In genomic region chr3:138142733-138143314, GRCm38 (mm10) we compare ENCODE assay signal across 8 mouse cellular contexts. TPM values are rescaled to one million over a fixed set of nuclear protein-coding genes. Genes with fewer than 3 reads are reported as not detected.
DNase-seq lines count a peak whose midpoint lies in the region; ATAC-seq and TF ChIP-seq lines count a peak whose summit lies in the region.

No protein-coding gene starts in this region.

- H3K9me3 ChIP-seq in heart, embryonic 14.5 days (ENCODE audit: control insufficient read depth, low read length): no peaks in the 10 kb centered on the region
- H3K9me3 ChIP-seq in ES-Bruce4 (replicated peaks; ENCODE audit: control insufficient read depth, insufficient read depth, low read length, poor library complexity, severe bottlenecking): no peaks in the 10 kb centered on the region
- no peaks in the 10 kb centered on the region for H3K9me3 ChIP-seq in forebrain, embryonic 15.5 days
- no peaks in the 10 kb centered on the region for H3K9me3 ChIP-seq in liver, postnatal 0 days (ENCODE audit: low read length)

- no peak for DNase-seq in heart, postnatal 4 days
- no peak for DNase-seq in liver, postnatal 0 days
- DNase-seq in yolk sac, embryonic 10.5 days (ENCODE audit: low spot score): no peak

- H3K27me3 ChIP-seq in heart, embryonic 14.5 days (ENCODE audit: control insufficient read depth, insufficient read depth, low read length): no peaks in the 10 kb centered on the region
- H3K27me3 ChIP-seq in ES-Bruce4 (ENCODE audit: control insufficient read depth, insufficient read depth, low read length, poor library complexity, severe bottlenecking): no peaks in the 10 kb centered on the region
- H3K27me3 ChIP-seq in forebrain, embryonic 15.5 days: no peaks in the 10 kb centered on the region
- H3K27me3 ChIP-seq in liver, postnatal 0 days (ENCODE audit: insufficient read depth, low read length): no peaks in the 10 kb centered on the region

- H3K27ac ChIP-seq in heart, embryonic 14.5 days (replicated peaks in 1 of 2; ENCODE audit: control insufficient read depth in 1 of 2, insufficient read depth in 1 of 2, low read depth in 2 of 2, low read length in 2 of 2): peak overlapping the region; percentile 94 to 100
- H3K27ac ChIP-seq in ES-Bruce4 (ENCODE audit: insufficient read depth, low read length): peak overlapping the region; percentile 69
- peak overlapping the region; percentile 100 for H3K27ac ChIP-seq in forebrain, embryonic 15.5 days (replicated peaks)
- H3K27ac ChIP-seq in liver, postnatal 0 days (ENCODE audit: low read depth): peak overlapping the region; percentile 99

- WGBS in heart, embryonic 14.5 days: 4% methylated on average over 12 of the region's 12 CpGs
- WGBS in forebrain, embryonic 15.5 days: 7% methylated on average over 12 of the region's 12 CpGs
- WGBS in liver, postnatal 0 days (ENCODE audit: insufficient replicate concordance): 3% methylated on average over 12 of the region's 12 CpGs

- H3K36me3 ChIP-seq in heart, embryonic 14.5 days (ENCODE audit: control insufficient read depth, insufficient read depth, low read length): no peaks in the 10 kb centered on the region
- no peaks in the 10 kb centered on the region for H3K36me3 ChIP-seq in ES-Bruce4 (ENCODE audit: control insufficient read depth, insufficient read depth, low read length, poor library complexity, severe bottlenecking)
- no peaks in the 10 kb centered on the region for H3K36me3 ChIP-seq in forebrain, embryonic 15.5 days
- no peaks in the 10 kb centered on the region for H3K36me3 ChIP-seq in liver, postnatal 0 days (replicated peaks; ENCODE audit: insufficient read depth, low read length)

- H3K4me1 ChIP-seq in heart, embryonic 14.5 days (ENCODE audit: control insufficient read depth in 2 of 2, insufficient read depth in 2 of 2, low read length in 2 of 2): peaks cover 4 to 5% of the 10 kb centered on the region in 2 experiments; a peak in 3 of 4 replicates
- no peaks in the 10 kb centered on the region for H3K4me1 ChIP-seq in ES-Bruce4 (ENCODE audit: control insufficient read depth, insufficient read depth, low read length)
- H3K4me1 ChIP-seq in forebrain, embryonic 15.5 days: peaks cover 6% of the 10 kb centered on the region
- peaks cover 4% of the 10 kb centered on the region for H3K4me1 ChIP-seq in liver, postnatal 0 days (ENCODE audit: insufficient read depth)

- peak overlapping the region; percentile 88 for H3K9ac ChIP-seq in heart, embryonic 14.5 days (ENCODE audit: low read length)
- peak overlapping the region; percentile 90 for H3K9ac ChIP-seq in ES-Bruce4 (ENCODE audit: low read depth, poor library complexity, severe bottlenecking)
- peak overlapping the region; percentile 86 for H3K9ac ChIP-seq in forebrain, embryonic 15.5 days (replicated peaks)
- peak overlapping the region; percentile 83 for H3K9ac ChIP-seq in liver, postnatal 0 days (replicated peaks)

- peak overlapping the region; percentile 63 to 70 for H3K4me3 ChIP-seq in heart, embryonic 14.5 days (ENCODE audit: control insufficient read depth in 1 of 2, insufficient read depth in 1 of 2, low read depth in 1 of 2, low read length in 2 of 2)
- peak overlapping the region; percentile 83 for H3K4me3 ChIP-seq in ES-Bruce4 (ENCODE audit: low read depth, low read length)
- H3K4me3 ChIP-seq in forebrain, embryonic 15.5 days: peak overlapping the region; percentile 87
- H3K4me3 ChIP-seq in liver, postnatal 0 days (ENCODE audit: low read depth, low read length): peak overlapping the region; percentile 76

- H3K4me2 ChIP-seq in heart, embryonic 14.5 days (ENCODE audit: low read length): peak overlapping the region; percentile 82
- H3K4me2 ChIP-seq in forebrain, embryonic 15.5 days (replicated peaks): peak overlapping the region; percentile 43
- peak overlapping the region; percentile 77 for H3K4me2 ChIP-seq in liver, postnatal 0 days (ENCODE audit: low read depth, low read length)

- no peak for TF ChIP-seq CTCF in ES-Bruce4 (IDR thresholded peaks at IDR 0.05; ENCODE audit: low read depth, low read length)
- no peak for TF ChIP-seq CTCF in liver, postnatal 0 days (IDR thresholded peaks at IDR 0.05; ENCODE audit: low read depth)

- TF ChIP-seq EP300 in ES-Bruce4 (IDR thresholded peaks at IDR 0.05; ENCODE audit: insufficient read depth, low read depth, low read length): no peak
- TF ChIP-seq EP300 in liver, postnatal 0 days (IDR thresholded peaks at IDR 0.05; ENCODE audit: low read depth): no peak

- no peak for ATAC-seq in heart, embryonic 14.5 days (ENCODE audit: insufficient number of reproducible peaks, insufficient read depth, low FRiP score, low read depth)
- ATAC-seq in forebrain, embryonic 15.5 days (replicated peaks): no peak
- ATAC-seq in liver, postnatal 0 days: no peak
- no peak for ATAC-seq in frontal cortex, adult (ENCODE audit: low TSS enrichment)
- ATAC-seq in granulocyte monocyte progenitor cell, adult 5-6 weeks (replicated peaks; ENCODE audit: poor library complexity, severe bottlenecking): no peak

- no peak for TF ChIP-seq POLR2A in ES-Bruce4 (IDR thresholded peaks at IDR 0.05; ENCODE audit: insufficient read depth, low read length)

RNA-seq across cellular contexts. Expression of gene Trmt10a, which starts 0.4 kb away (rescaled TPM):
- 7.0 and 7.7 TPM in 2 replicates for polyA plus RNA-seq in heart, embryonic 14.5 days (2014; fragmentation: Nextera tagmentation; extraction: Ambion mirVana)
- 1 to 10 TPM; 4.4 to 6.1 TPM for total RNA-seq in heart, postnatal 4 days (2021)
- 27.6 and 29.1 TPM in 2 replicates for polyA plus RNA-seq in ES-Bruce4 (2011; ENCODE audit: insufficient read depth, insufficient read length, low read depth, missing spikeins)
- 7.0 and 7.5 TPM in 2 replicates for polyA plus RNA-seq in forebrain, embryonic 15.5 days (2015; fragmentation: Nextera tagmentation; extraction: Ambion mirVana)
- 3.0 and 4.1 TPM in 2 replicates for polyA plus RNA-seq in liver, postnatal 0 days (2015; fragmentation: Nextera tagmentation; extraction: Ambion mirVana)
- total RNA-seq in granulocyte monocyte progenitor cell, adult 5-6 weeks (2014; fragmentation: Nextera tagmentation): 3.9 and 9.1 TPM in 2 replicates
- total RNA-seq in granulocyte monocyte progenitor cell, adult 5-6 weeks (2017): 11.0 and 20.0 TPM in 2 replicates

RNA-seq across cellular contexts. Expression of gene Mttp, which starts 1.9 kb away (rescaled TPM):
- 6.9 and 7.5 TPM in 2 replicates for polyA plus RNA-seq in heart, embryonic 14.5 days (2014; fragmentation: Nextera tagmentation; extraction: Ambion mirVana)
- total RNA-seq in heart, postnatal 4 days (2021): 1 to 10 TPM; 8.9 to 9.9 TPM
- 5.3 and 6.2 TPM in 2 replicates for polyA plus RNA-seq in ES-Bruce4 (2011; ENCODE audit: insufficient read depth, insufficient read length, low read depth, missing spikeins)
- 8.6 and 8.7 TPM in 2 replicates for polyA plus RNA-seq in forebrain, embryonic 15.5 days (2015; fragmentation: Nextera tagmentation; extraction: Ambion mirVana)
- polyA plus RNA-seq in liver, postnatal 0 days (2015; fragmentation: Nextera tagmentation; extraction: Ambion mirVana): 83.2 and 86.4 TPM in 2 replicates
- total RNA-seq in granulocyte monocyte progenitor cell, adult 5-6 weeks (2014; fragmentation: Nextera tagmentation): 2.2 and 2.5 TPM in 2 replicates
- 2.3 and 4.7 TPM in 2 replicates for total RNA-seq in granulocyte monocyte progenitor cell, adult 5-6 weeks (2017)

RNA-seq across cellular contexts. Expression of gene 4930579F01Rik, which starts 50.8 kb away (rescaled TPM):
- not detected in 2 replicates for polyA plus RNA-seq in heart, embryonic 14.5 days (2014; fragmentation: Nextera tagmentation; extraction: Ambion mirVana)
- not detected for total RNA-seq in heart, postnatal 4 days (2021)
- polyA plus RNA-seq in ES-Bruce4 (2011; ENCODE audit: insufficient read depth, insufficient read length, low read depth, missing spikeins): not detected in 2 replicates
- polyA plus RNA-seq in forebrain, embryonic 15.5 days (2015; fragmentation: Nextera tagmentation; extraction: Ambion mirVana): not detected in 2 replicates
- polyA plus RNA-seq in liver, postnatal 0 days (2015; fragmentation: Nextera tagmentation; extraction: Ambion mirVana): not detected in 2 replicates
- total RNA-seq in granulocyte monocyte progenitor cell, adult 5-6 weeks (2014; fragmentation: Nextera tagmentation): not detected in 2 replicates
- total RNA-seq in granulocyte monocyte progenitor cell, adult 5-6 weeks (2017): not detected in 2 replicates
